Comparison of ENCODE assay signal across 12 mouse cellular contexts in the genomic region with DNA sequence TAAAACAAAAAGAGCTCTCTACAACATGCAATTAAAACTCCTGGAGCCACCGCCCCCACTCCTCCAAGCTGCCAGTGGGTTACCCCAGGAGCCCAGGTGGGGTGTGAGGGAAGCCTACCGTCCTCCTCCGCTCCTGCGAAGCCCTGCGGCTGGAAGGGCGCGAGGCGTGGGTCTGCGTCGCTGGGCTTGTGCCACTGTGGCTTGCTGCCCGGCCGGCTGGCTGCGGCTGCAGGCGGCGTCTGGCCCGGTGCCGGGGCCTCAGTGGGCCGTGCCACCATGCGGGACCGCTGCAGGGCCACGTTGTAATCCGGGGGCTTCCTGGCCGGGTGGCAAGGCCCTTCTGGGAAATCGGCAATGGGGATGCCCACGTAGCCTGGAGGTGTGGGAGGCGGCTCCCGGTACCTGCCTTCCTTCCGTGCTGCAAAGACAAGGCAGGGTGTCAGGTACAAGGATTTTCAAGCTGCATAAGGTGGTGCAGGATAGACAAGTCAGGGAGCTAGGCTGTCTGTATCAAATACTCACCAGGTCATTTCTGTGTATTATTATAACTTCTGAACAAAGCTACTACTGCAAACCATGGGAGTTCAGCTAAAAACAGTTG.
DNase-seq lines count a peak whose midpoint lies in the region; ATAC-seq and TF ChIP-seq lines count a peak whose summit lies in the region.
"Had no signal": no experiment of that assay in that cellular context is flagged by ENCODE, and none has a peak within 500 bp of the region (broad histone marks: within the 10 kb centered on the region; RNA-seq: fewer than 3 reads in every experiment).

No protein-coding gene starts in this region.

- H3K79me2 ChIP-seq in heart, adult 2 months (replicated peaks; ENCODE audit: control insufficient read depth, insufficient read depth, low read length): no peaks in the 10 kb centered on the region

- no peak for TF ChIP-seq EP300 in heart, adult 2 months (IDR thresholded peaks at IDR 0.05; ENCODE audit: insufficient read depth, low read depth, low read length)

- H3K9me3 ChIP-seq in heart, embryonic 11.5 days (replicated peaks; ENCODE audit: control insufficient read depth, low read length): no peaks in the 10 kb centered on the region
- H3K9me3 ChIP-seq in E14TG2a.4 (ENCODE audit: low read length): no peaks in the 10 kb centered on the region
- H3K9me3 ChIP-seq in kidney, embryonic 16.5 days (ENCODE audit: low read length): no peaks in the 10 kb centered on the region

- H3K27me3 ChIP-seq in heart, adult 2 months (ENCODE audit: control insufficient read depth, insufficient read depth, low read length): no peaks in the 10 kb centered on the region
- no peaks in the 10 kb centered on the region for H3K27me3 ChIP-seq in heart, embryonic 11.5 days (ENCODE audit: control insufficient read depth, insufficient read depth, low read length)
- no peaks in the 10 kb centered on the region for H3K27me3 ChIP-seq in E14TG2a.4 (ENCODE audit: insufficient read depth, low read length)
- no peaks in the 10 kb centered on the region for H3K27me3 ChIP-seq in kidney, embryonic 16.5 days (ENCODE audit: insufficient read depth, low read length)

- no peak overlapping the region for H3K9ac ChIP-seq in heart, adult 2 months (ENCODE audit: low read depth, low read length)
- no peak overlapping the region for H3K9ac ChIP-seq in heart, embryonic 11.5 days (ENCODE audit: low read depth, low read length)
- H3K9ac ChIP-seq in kidney, embryonic 16.5 days (replicated peaks; ENCODE audit: low read length): no peak overlapping the region
- H3K9ac ChIP-seq: liver, postnatal 0 days had no signal

- no peak overlapping the region for H3K27ac ChIP-seq in heart, adult 2 months
- H3K27ac ChIP-seq in heart, embryonic 11.5 days (ENCODE audit: low read depth, low read length): no peak overlapping the region
- H3K27ac ChIP-seq in kidney, embryonic 16.5 days (ENCODE audit: low read length): no peak overlapping the region

- no peak for TF ChIP-seq CTCF in heart, adult 2 months (IDR thresholded peaks at IDR 0.05)
- no peak for TF ChIP-seq CTCF in E14TG2a.4 (conservative IDR thresholded peaks at IDR 0.05; ENCODE audit: low read length)

- no peak; the same call in 1 of the 2 replicates for ATAC-seq in heart, embryonic 11.5 days (replicated peaks; ENCODE audit: insufficient number of reproducible peaks, low FRiP score, low TSS enrichment)
- ATAC-seq in kidney, embryonic 16.5 days (ENCODE audit: low FRiP score, low TSS enrichment): no peak
- ATAC-seq: hindbrain, embryonic 16.5 days; liver, postnatal 0 days had no signal

- peaks cover 18% of the 10 kb centered on the region for H3K36me3 ChIP-seq in heart, adult 2 months (ENCODE audit: control insufficient read depth, insufficient read depth, low read length)
- H3K36me3 ChIP-seq in heart, embryonic 11.5 days (ENCODE audit: control insufficient read depth, insufficient read depth, low read length): peaks cover 10% of the 10 kb centered on the region
- peaks cover 15% of the 10 kb centered on the region for H3K36me3 ChIP-seq in E14TG2a.4 (ENCODE audit: insufficient read depth, low read length)
- peaks cover 34% of the 10 kb centered on the region for H3K36me3 ChIP-seq in kidney, embryonic 16.5 days (ENCODE audit: insufficient read depth, low read length)

- peaks cover 1% of the 10 kb centered on the region for H3K4me1 ChIP-seq in heart, adult 2 months (ENCODE audit: control insufficient read depth, insufficient read depth, low read length)
- H3K4me1 ChIP-seq in heart, embryonic 11.5 days (ENCODE audit: control insufficient read depth, insufficient read depth, low read length): peaks cover 7% of the 10 kb centered on the region; the same call in 1 of the 2 replicates
- peaks cover 14% of the 10 kb centered on the region for H3K4me1 ChIP-seq in E14TG2a.4 (replicated peaks; ENCODE audit: low read depth, low read length)
- peaks cover 4% of the 10 kb centered on the region; the same call in 1 of the 2 replicates for H3K4me1 ChIP-seq in kidney, embryonic 16.5 days (ENCODE audit: insufficient read depth, low read length)

- WGBS in heart, adult 2 months: 89% methylated on average over 28 of the region's 28 CpGs
- 76% methylated on average over 28 of the region's 28 CpGs for WGBS in heart, embryonic 11.5 days (ENCODE audit: insufficient replicate concordance)
- 92% methylated on average over 28 of the region's 28 CpGs for WGBS in kidney, embryonic 16.5 days

- H3K4me3 ChIP-seq in heart, adult 2 months: no peak overlapping the region
- H3K4me3 ChIP-seq in heart, embryonic 11.5 days (ENCODE audit: low read depth, low read length): no peak overlapping the region
- peak overlapping the region; percentile 79 for H3K4me3 ChIP-seq in E14TG2a.4 (replicated peaks; ENCODE audit: low read length)
- H3K4me3 ChIP-seq in kidney, embryonic 16.5 days (ENCODE audit: low read length): no peak overlapping the region

- no peak overlapping the region for H3K4me2 ChIP-seq in heart, embryonic 11.5 days
- H3K4me2 ChIP-seq in kidney, embryonic 16.5 days (replicated peaks; ENCODE audit: low read depth, low read length): no peak overlapping the region

- intact Hi-C loops in heart, adult 2 months (cut with DNase I): no loop called here
- intact Hi-C loops in left cerebral cortex, postnatal 25 days (cut with DNase I): loop anchor here (5.0 kb wide), 1 partner anchor 131 kb away; no protein-coding TSS in a partner anchor

- DNase-seq in heart, adult 2 months: peak; percentile 19 to 41
- DNase-seq in brain, adult 2 months (ENCODE audit: low read depth, low spot score): peak; percentile 70
- peak; percentile 44 to 64 for DNase-seq in left cerebral cortex, postnatal 25 days (ENCODE audit: low spot score in 2 of 2)
- no peak for DNase-seq in lung, postnatal 14 days
- no peak for DNase-seq in kidney, postnatal 25 days
- DNase-seq: adrenal gland, adult 2 months; liver, postnatal 0 days; thymus, adult 18-20 months had no signal

- TF ChIP-seq POLR2A in heart, adult 2 months (IDR thresholded peaks at IDR 0.05; ENCODE audit: insufficient read depth, low read depth, low read length): no peak

Comparison
In these comparisons a context has a peak if more than half of its experiments do, and no peak if none do; other contexts are left out.
1. DNase-seq: peak in heart, adult 2 months (2 of 2), brain, adult 2 months (single experiment) and left cerebral cortex, postnatal 25 days (2 of 2); none in lung, postnatal 14 days (single experiment) and kidney, postnatal 25 days (0 of 2).